Mouse (Mus musculus) lung, adult 2 months (tissue): ENCODE results near the gene Rtl1.

ENCODE experiments used
- CTCF ChIP-seq: fragments of 200-500 bp; IDR thresholded peaks from 2 replicates; pipeline ENCODE4 v1.5.1; 2011; ENCODE audit warnings: mild to moderate bottlenecking, low read length, control low read depth; ENCODE audit not compliant: insufficient read depth
- POLR2A ChIP-seq: fragments of 200-500 bp; IDR thresholded peaks from 2 replicates; pipeline ENCODE4 v1.6.1; 2011; ENCODE audit warnings: low read depth, mild to moderate bottlenecking, control low read depth, low read length, borderline replicate concordance; ENCODE audit errors: extremely low read depth

- TF ChIP-seq POLR2A (no peak), CTCF (no peak)
Observed at GRCm38 (mm10) chr12:109604982-109605721, 5.0 kb upstream of the Rtl1 start.
